Mouse (Mus musculus): ENCODE data around the gene Rbbp5. TPM values are rescaled to one million over a fixed set of nuclear protein-coding genes. Genes with fewer than 3 reads are reported as not detected.

The Rbbp5 gene
- total and polyA plus RNA-seq, 3 experiments, result 33.3 to 43.5 TPM; not detected in 1

DNA sequence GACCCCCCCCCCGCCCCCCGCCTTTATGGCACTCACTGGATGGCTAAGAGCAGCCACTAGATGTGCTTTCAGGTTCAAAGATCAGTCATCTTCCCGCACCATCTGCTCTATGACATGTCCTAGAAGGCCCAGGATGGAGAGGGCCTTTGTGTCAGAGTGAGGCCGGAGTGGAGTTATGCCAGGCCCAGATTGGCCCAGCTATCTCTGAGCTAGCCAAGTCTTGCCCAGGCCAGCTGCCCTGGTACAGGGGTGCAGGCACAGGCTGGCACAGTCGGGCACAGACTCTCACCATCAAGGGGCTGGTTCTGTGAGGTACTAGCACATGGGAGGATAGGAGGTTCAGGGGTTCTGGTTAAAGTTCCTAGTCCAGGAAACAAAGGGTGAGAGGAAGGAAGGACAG, 60.6 kb downstream of the Rbbp5 start:
- Histone ChIP-seq H3K27ac (ENCODE audit: control insufficient read depth, low read depth, low read length) (no peak overlapping the region), H3K9me3 (replicated peaks; ENCODE audit: insufficient read depth, low read length) (no peaks in the 10 kb centered on the region), H3K9ac (ENCODE audit: control insufficient read depth, low read depth, low read length, poor library complexity, severe bottlenecking) (no peak overlapping the region), H3K79me2 (ENCODE audit: control insufficient read depth, insufficient read depth, low read length, poor library complexity) (no peaks in the 10 kb centered on the region), H3K4me3 (ENCODE audit: control insufficient read depth in 1 of 2, insufficient read depth in 1 of 2, low read depth in 2 of 2, low read length in 2 of 2) (no peak overlapping the region), H3K27me3 (ENCODE audit: control insufficient read depth in 1 of 2, insufficient read depth in 2 of 2, low read length in 2 of 2) (peaks cover 4 to 8% of the 10 kb centered on the region in 2 experiments; a peak in 3 of 4 replicates), H3K36me3 (ENCODE audit: control insufficient read depth in 1 of 2, insufficient read depth in 2 of 2, low read length in 2 of 2) (no peaks in the 10 kb centered on the region), H3K4me1 (ENCODE audit: control insufficient read depth in 1 of 2, insufficient read depth in 2 of 2, low read length in 2 of 2) (no peaks in the 10 kb centered on the region)
- TF ChIP-seq POLR2A (IDR thresholded peaks at IDR 0.05; ENCODE audit: control insufficient read depth in 1 of 2, insufficient read depth in 1 of 2, low read depth in 1 of 2, low read length in 2 of 2, poor library complexity in 1 of 2), result no peak
- no peak for TF ChIP-seq MEF2A (IDR thresholded peaks at IDR 0.05; ENCODE audit: extremely low read depth, insufficient replicate concordance, low read depth, low read length, poor library complexity, severe bottlenecking)
- no peak for TF ChIP-seq ZKSCAN1 (IDR thresholded peaks at IDR 0.05; ENCODE audit: low read depth, low read length)
- TF ChIP-seq ZC3H11A (IDR thresholded peaks at IDR 0.05; ENCODE audit: low read depth, low read length), result no peak
- no peak for TF ChIP-seq KAT2A (conservative IDR thresholded peaks at IDR 0.05; ENCODE audit: low read depth, low read length)
- no peak for TF ChIP-seq TCF12 (IDR thresholded peaks at IDR 0.05; ENCODE audit: low read depth, low read length)
- DNase-seq (ENCODE audit: low read depth, low spot score), result no peak

DNA sequence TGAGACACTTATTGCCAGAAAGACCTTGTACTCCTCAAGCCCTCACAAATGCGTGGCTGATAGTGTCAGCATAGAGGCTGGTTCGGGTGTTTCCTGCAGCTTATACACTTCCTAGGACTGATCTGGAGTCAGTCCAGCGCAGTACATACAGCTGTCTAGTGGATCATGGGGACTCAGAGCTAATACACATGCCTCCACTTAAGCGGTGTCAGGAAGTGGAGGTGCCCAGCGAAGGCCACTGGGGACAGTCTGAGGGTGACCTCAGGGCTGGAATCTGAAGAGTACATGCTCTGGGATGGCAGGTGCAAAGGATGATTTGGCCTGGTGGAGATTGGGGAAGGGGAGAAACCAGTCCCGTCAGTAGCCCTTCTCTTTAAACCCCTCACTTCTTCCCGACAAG, 63.5 kb downstream of the Rbbp5 start:
- Histone ChIP-seq H3K4me3 (ENCODE audit: control insufficient read depth in 1 of 2, insufficient read depth in 1 of 2, low read depth in 2 of 2, low read length in 2 of 2) (no peak overlapping the region), H3K9ac (ENCODE audit: control insufficient read depth, low read depth, low read length, poor library complexity, severe bottlenecking) (no peak overlapping the region), H3K9me3 (replicated peaks; ENCODE audit: insufficient read depth, low read length) (no peaks in the 10 kb centered on the region), H3K27ac (ENCODE audit: control insufficient read depth, low read depth, low read length) (no peak overlapping the region), H3K4me1 (ENCODE audit: control insufficient read depth in 1 of 2, insufficient read depth in 2 of 2, low read length in 2 of 2) (no peaks in the 10 kb centered on the region), H3K36me3 (ENCODE audit: control insufficient read depth in 1 of 2, insufficient read depth in 2 of 2, low read length in 2 of 2) (no peaks in the 10 kb centered on the region), H3K79me2 (ENCODE audit: control insufficient read depth, insufficient read depth, low read length, poor library complexity) (no peaks in the 10 kb centered on the region), H3K27me3 (ENCODE audit: control insufficient read depth in 1 of 2, insufficient read depth in 2 of 2, low read length in 2 of 2) (peaks cover 0 to 12% of the 10 kb centered on the region in 2 experiments; a peak in 3 of 4 replicates)
- DNase-seq (ENCODE audit: low read depth, low spot score), result no peak
- TF ChIP-seq E2F4 (IDR thresholded peaks at IDR 0.05; ENCODE audit: borderline replicate concordance, low read depth, low read length) (no peak), NELFE (IDR thresholded peaks at IDR 0.05; ENCODE audit: low read depth, low read length) (no peak), MXI1 (IDR thresholded peaks at IDR 0.05; ENCODE audit: low read depth, low read length) (no peak), KAT2A (conservative IDR thresholded peaks at IDR 0.05; ENCODE audit: low read depth, low read length) (no peak), POLR2AphosphoS5 (IDR thresholded peaks at IDR 0.05; ENCODE audit: borderline replicate concordance, low read depth, low read length) (no peak), MAZ (IDR thresholded peaks at IDR 0.05; ENCODE audit: low read depth, low read length) (no peak), ZC3H11A (IDR thresholded peaks at IDR 0.05; ENCODE audit: low read depth, low read length) (no peak), TCF12 (IDR thresholded peaks at IDR 0.05; ENCODE audit: low read depth, low read length) (no peak)

DNA sequence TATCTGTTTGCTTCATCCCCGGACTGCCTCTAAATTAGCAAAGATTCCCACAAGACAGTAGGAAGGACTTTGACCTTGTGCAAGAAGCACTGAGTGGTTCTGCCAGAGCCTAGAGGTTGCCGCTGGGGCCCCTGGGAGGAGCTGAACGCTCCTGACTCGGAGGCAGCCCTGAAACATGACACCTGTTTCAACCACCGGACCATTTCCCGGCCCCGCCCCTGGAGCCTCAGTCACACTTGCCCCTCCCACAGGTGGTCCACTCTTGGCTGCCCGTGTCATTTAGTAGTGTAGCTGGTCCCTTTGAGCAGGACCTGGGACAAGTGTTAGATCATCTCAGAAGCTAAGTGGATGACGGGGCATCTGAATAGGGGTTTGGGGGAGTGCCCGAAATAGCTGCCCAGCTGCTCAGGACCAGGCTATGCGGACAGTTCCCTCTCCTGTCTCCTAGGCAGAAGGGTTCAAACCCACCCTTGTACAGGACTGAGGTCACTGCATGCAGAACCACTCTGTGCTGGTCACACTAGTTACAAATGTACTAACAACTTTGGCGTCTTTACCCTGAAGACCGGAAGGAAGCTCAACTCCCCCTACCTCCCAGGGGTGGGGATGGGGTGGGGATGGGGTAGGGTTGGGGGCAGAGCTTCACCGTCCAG, 64.1 kb downstream of the Rbbp5 start:
- Histone ChIP-seq H3K27me3 (ENCODE audit: control insufficient read depth in 1 of 2, insufficient read depth in 2 of 2, low read length in 2 of 2) (peaks cover 0 to 15% of the 10 kb centered on the region in 2 experiments; a peak in 3 of 4 replicates), H3K79me2 (ENCODE audit: control insufficient read depth, insufficient read depth, low read length, poor library complexity) (no peaks in the 10 kb centered on the region), H3K9ac (ENCODE audit: control insufficient read depth, low read depth, low read length, poor library complexity, severe bottlenecking) (no peak overlapping the region), H3K4me1 (ENCODE audit: control insufficient read depth in 1 of 2, insufficient read depth in 2 of 2, low read length in 2 of 2) (no peaks in the 10 kb centered on the region), H3K27ac (ENCODE audit: control insufficient read depth, low read depth, low read length) (no peak overlapping the region), H3K9me3 (replicated peaks; ENCODE audit: insufficient read depth, low read length) (no peaks in the 10 kb centered on the region), H3K36me3 (ENCODE audit: control insufficient read depth in 1 of 2, insufficient read depth in 2 of 2, low read length in 2 of 2) (no peaks in the 10 kb centered on the region), H3K4me3 (ENCODE audit: control insufficient read depth in 1 of 2, insufficient read depth in 1 of 2, low read depth in 2 of 2, low read length in 2 of 2) (no peak overlapping the region)
- TF ChIP-seq RAD21 (IDR thresholded peaks at IDR 0.05; ENCODE audit: low read depth, low read length) (no peak), GATA1 (IDR thresholded peaks at IDR 0.05; ENCODE audit: low read depth, low read length) (no peak), KAT2A (conservative IDR thresholded peaks at IDR 0.05; ENCODE audit: low read depth, low read length) (no peak), GABPA (IDR thresholded peaks at IDR 0.05; ENCODE audit: low read depth, low read length) (no peak), TCF12 (IDR thresholded peaks at IDR 0.05; ENCODE audit: low read depth, low read length) (no peak), MYB (IDR thresholded peaks at IDR 0.05; ENCODE audit: low read depth, low read length) (no peak)
- no peak for DNase-seq (ENCODE audit: low read depth, low spot score)

Data from MEL (cell line).